Mouse (Mus musculus): Measurements from ENCODE around the gene Arrdc5.

DNA sequence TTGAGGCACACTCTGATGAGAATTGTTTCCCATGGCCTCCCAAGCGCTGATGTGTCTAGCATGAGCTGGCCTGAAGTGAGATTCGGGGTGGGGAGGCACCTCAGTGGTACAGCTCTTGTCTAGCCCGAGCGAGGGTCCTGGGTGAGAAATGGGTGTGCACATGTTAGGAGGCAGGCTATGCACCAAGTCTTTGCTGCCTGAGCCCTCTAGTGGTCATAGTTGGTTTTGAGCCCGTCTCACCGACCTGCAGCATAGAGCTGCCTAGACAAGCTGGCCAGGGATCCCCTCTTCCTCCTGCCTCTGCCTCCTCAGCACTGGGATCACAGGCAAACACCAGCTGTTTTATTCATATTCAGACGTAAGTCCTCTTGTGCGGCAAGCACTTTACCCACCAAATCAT lies 36.1 kb downstream of the Arrdc5 start:
- peak; percentile 62; the same call in 1 of the 2 replicates for TF ChIP-seq CTCF (IDR thresholded peaks at IDR 0.05; ENCODE audit: insufficient read depth, low read depth, low read length)
- no peak for TF ChIP-seq POLR2A (IDR thresholded peaks at IDR 0.05; ENCODE audit: insufficient read depth, low read depth, low read length)

Measured in olfactory bulb, adult 2 months (tissue).